Comparison of ENCODE assay signal across 8 mouse cellular contexts in the genomic region with DNA sequence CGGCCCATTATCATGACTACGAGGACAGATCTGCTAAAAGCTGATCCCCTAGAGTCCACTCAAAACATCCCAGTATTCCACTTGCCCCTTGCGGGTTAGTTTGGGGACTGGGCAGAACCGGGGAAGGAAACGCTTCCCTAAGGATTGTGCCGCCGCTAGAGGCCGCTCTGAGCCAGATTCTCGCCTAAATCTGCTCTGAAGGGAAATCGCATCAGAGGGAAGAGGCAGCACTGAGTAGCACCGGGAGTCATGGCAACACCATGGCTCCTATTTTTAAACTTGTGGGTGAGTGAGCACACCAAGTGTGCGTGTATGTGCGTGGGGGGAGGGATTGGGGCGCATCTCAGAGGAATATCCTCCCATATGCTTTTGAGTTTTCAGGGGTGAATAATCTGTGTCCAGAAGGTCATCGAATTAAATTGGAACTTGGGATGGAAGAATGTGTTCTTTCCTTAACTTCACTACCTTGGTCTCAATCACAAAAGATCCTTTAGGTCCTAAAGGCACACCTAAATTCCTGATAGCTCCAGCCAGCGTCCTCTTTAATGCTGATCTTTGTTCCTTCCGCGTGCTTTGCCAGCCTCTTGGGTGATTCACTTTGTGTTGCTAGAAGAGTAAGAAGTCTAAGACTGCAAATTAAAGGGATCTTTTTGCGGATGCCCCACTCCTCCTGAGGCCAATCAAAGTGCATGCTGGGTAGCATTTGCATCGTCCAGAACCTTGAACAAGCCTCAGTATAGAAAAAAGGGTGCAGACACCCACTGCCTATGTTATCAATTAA.
A peak's percentile ranks its signal among the peaks of the same experiment; 100 is the strongest.
DNase-seq lines count a peak whose midpoint lies in the region; ATAC-seq and TF ChIP-seq lines count a peak whose summit lies in the region.

No protein-coding gene starts in this region.

- H3K4me3 ChIP-seq in liver, embryonic 12.5 days: no peak overlapping the region
- no peak overlapping the region for H3K4me3 ChIP-seq in embryonic facial prominence, embryonic 14.5 days (ENCODE audit: low read depth, low read length)
- H3K4me3 ChIP-seq in heart, embryonic 11.5 days (ENCODE audit: low read depth, low read length): no peak overlapping the region
- H3K4me3 ChIP-seq in limb, embryonic 10.5 days: no peak overlapping the region
- no peak overlapping the region for H3K4me3 ChIP-seq in midbrain, postnatal 0 days (ENCODE audit: low read depth, low read length)
- H3K4me3 ChIP-seq in stomach, embryonic 16.5 days (replicated peaks; ENCODE audit: low read length): no peak overlapping the region

- no peaks in the 10 kb centered on the region for H3K4me1 ChIP-seq in liver, embryonic 12.5 days
- H3K4me1 ChIP-seq in embryonic facial prominence, embryonic 14.5 days (ENCODE audit: control insufficient read depth, insufficient read depth, low read length): peaks cover 3% of the 10 kb centered on the region; the same call in 1 of the 2 replicates
- no peaks in the 10 kb centered on the region for H3K4me1 ChIP-seq in heart, embryonic 11.5 days (ENCODE audit: control insufficient read depth, insufficient read depth, low read length)
- H3K4me1 ChIP-seq in limb, embryonic 10.5 days: 0 out of 2 replicates have a peak, but pooled peaks cover 5% of the 10 kb centered on the region
- peaks cover 17% of the 10 kb centered on the region for H3K4me1 ChIP-seq in midbrain, postnatal 0 days (ENCODE audit: insufficient read depth, low read length)
- H3K4me1 ChIP-seq in stomach, embryonic 16.5 days (ENCODE audit: control insufficient read depth, insufficient read depth, low read length): no peaks in the 10 kb centered on the region

- no peaks in the 10 kb centered on the region for H3K9me3 ChIP-seq in liver, embryonic 12.5 days (replicated peaks)
- no peaks in the 10 kb centered on the region for H3K9me3 ChIP-seq in embryonic facial prominence, embryonic 14.5 days (ENCODE audit: control insufficient read depth, low read length)
- no peaks in the 10 kb centered on the region for H3K9me3 ChIP-seq in heart, embryonic 11.5 days (replicated peaks; ENCODE audit: control insufficient read depth, low read length)
- no peaks in the 10 kb centered on the region for H3K9me3 ChIP-seq in limb, embryonic 10.5 days (replicated peaks)
- no peaks in the 10 kb centered on the region for H3K9me3 ChIP-seq in midbrain, postnatal 0 days (ENCODE audit: low read length)
- H3K9me3 ChIP-seq in stomach, embryonic 16.5 days (replicated peaks; ENCODE audit: control insufficient read depth, low read length): no peaks in the 10 kb centered on the region

- H3K36me3 ChIP-seq in liver, embryonic 12.5 days: no peaks in the 10 kb centered on the region
- H3K36me3 ChIP-seq in embryonic facial prominence, embryonic 14.5 days (ENCODE audit: control insufficient read depth, insufficient read depth, low read length): no peaks in the 10 kb centered on the region
- H3K36me3 ChIP-seq in heart, embryonic 11.5 days (ENCODE audit: control insufficient read depth, insufficient read depth, low read length): no peaks in the 10 kb centered on the region
- H3K36me3 ChIP-seq in limb, embryonic 10.5 days: no peaks in the 10 kb centered on the region
- H3K36me3 ChIP-seq in midbrain, postnatal 0 days (ENCODE audit: insufficient read depth, low read length): no peaks in the 10 kb centered on the region
- no peaks in the 10 kb centered on the region for H3K36me3 ChIP-seq in stomach, embryonic 16.5 days (ENCODE audit: control insufficient read depth, insufficient read depth, low read length)

- peak; percentile 50 for DNase-seq in liver
- peak; percentile 90 for DNase-seq in embryonic facial prominence, embryonic 14.5 days (ENCODE audit: low spot score)
- DNase-seq in kidney, adult 9 months: peak; percentile 66
- DNase-seq in limb, embryonic 10.5 days (ENCODE audit: low spot score): peak; percentile 82
- peak; percentile 88 for DNase-seq in midbrain, postnatal 0 days (ENCODE audit: low spot score)

- 22% methylated on average over 20 of the region's 20 CpGs for WGBS in liver, embryonic 12.5 days (ENCODE audit: insufficient replicate concordance)
- 22% methylated on average over 20 of the region's 20 CpGs for WGBS in embryonic facial prominence, embryonic 14.5 days
- 23% methylated on average over 20 of the region's 20 CpGs for WGBS in heart, embryonic 11.5 days (ENCODE audit: insufficient replicate concordance)
- 25% methylated on average over 20 of the region's 20 CpGs for WGBS in limb, embryonic 10.5 days
- WGBS in midbrain, postnatal 0 days: 21% methylated on average over 20 of the region's 20 CpGs
- WGBS in stomach, embryonic 16.5 days: 26% methylated on average over 20 of the region's 20 CpGs

- ATAC-seq in liver, embryonic 12.5 days: no peak
- ATAC-seq in embryonic facial prominence, embryonic 14.5 days (ENCODE audit: low read depth): peak; percentile 92
- peak; percentile 57; the same call in 1 of the 2 replicates for ATAC-seq in heart, embryonic 11.5 days (replicated peaks; ENCODE audit: insufficient number of reproducible peaks, low FRiP score, low TSS enrichment)
- peak; percentile 80 for ATAC-seq in midbrain, postnatal 0 days (ENCODE audit: low FRiP score)
- peak; percentile 40; the same call in 1 of the 2 replicates for ATAC-seq in stomach, embryonic 16.5 days (ENCODE audit: insufficient read depth, low FRiP score)

- H3K9ac ChIP-seq in liver, embryonic 12.5 days: no peak overlapping the region
- H3K9ac ChIP-seq in embryonic facial prominence, embryonic 14.5 days (ENCODE audit: low read depth, low read length): no peak overlapping the region
- no peak overlapping the region for H3K9ac ChIP-seq in heart, embryonic 11.5 days (ENCODE audit: low read depth, low read length)
- H3K9ac ChIP-seq in midbrain, postnatal 0 days (replicated peaks; ENCODE audit: low read length, poor library complexity, severe bottlenecking): no peak overlapping the region
- no peak overlapping the region for H3K9ac ChIP-seq in stomach, embryonic 16.5 days (ENCODE audit: low read length)

- H3K27me3 ChIP-seq in liver, embryonic 12.5 days (replicated peaks): no peaks in the 10 kb centered on the region
- H3K27me3 ChIP-seq in embryonic facial prominence, embryonic 14.5 days (replicated peaks; ENCODE audit: control insufficient read depth, insufficient read depth, low read length): no peaks in the 10 kb centered on the region; the same call in 1 of the 2 replicates
- H3K27me3 ChIP-seq in heart, embryonic 11.5 days (ENCODE audit: control insufficient read depth, insufficient read depth, low read length): no peaks in the 10 kb centered on the region; the same call in 1 of the 2 replicates
- H3K27me3 ChIP-seq in limb, embryonic 10.5 days (ENCODE audit: low read depth, poor library complexity, severe bottlenecking): no peaks in the 10 kb centered on the region
- no peaks in the 10 kb centered on the region for H3K27me3 ChIP-seq in midbrain, postnatal 0 days (ENCODE audit: insufficient read depth, low read length)
- H3K27me3 ChIP-seq in stomach, embryonic 16.5 days (ENCODE audit: control insufficient read depth, insufficient read depth, low read length): no peaks in the 10 kb centered on the region

- H3K4me2 ChIP-seq in liver, embryonic 12.5 days: no peak overlapping the region
- H3K4me2 ChIP-seq in embryonic facial prominence, embryonic 14.5 days (ENCODE audit: low read depth, low read length): no peak overlapping the region
- H3K4me2 ChIP-seq in heart, embryonic 11.5 days: peak overlapping the region; percentile 11
- H3K4me2 ChIP-seq in midbrain, postnatal 0 days (ENCODE audit: low read depth, low read length, poor library complexity, severe bottlenecking): no peak overlapping the region
- no peak overlapping the region for H3K4me2 ChIP-seq in stomach, embryonic 16.5 days (ENCODE audit: low read depth, low read length)

- TF ChIP-seq CTCF in midbrain, postnatal 0 days (IDR thresholded peaks at IDR 0.05): peak; percentile 84

- H3K27ac ChIP-seq in liver, embryonic 12.5 days: no peak overlapping the region
- H3K27ac ChIP-seq in embryonic facial prominence, embryonic 14.5 days (replicated peaks; ENCODE audit: low read depth, low read length): no peak overlapping the region
- no peak overlapping the region for H3K27ac ChIP-seq in heart, embryonic 11.5 days (ENCODE audit: low read depth, low read length)
- H3K27ac ChIP-seq in limb, embryonic 10.5 days: no peak overlapping the region
- no peak overlapping the region for H3K27ac ChIP-seq in midbrain, postnatal 0 days (ENCODE audit: low read depth, low read length)
- H3K27ac ChIP-seq in stomach, embryonic 16.5 days (ENCODE audit: low read length): no peak overlapping the region
